Mouse (Mus musculus) leukemia stem cell, adult 10-12 weeks (primary cell): Measurements from ENCODE around the gene Trmt10a. TPM values are rescaled to one million over a fixed set of nuclear protein-coding genes. Genes with fewer than 3 reads are reported as not detected.

Experiments used
- polyA plus RNA-seq: library from polyadenylated mRNA; stranded (reverse); fragments of >175 nt; gene quantifications from 2 replicates; pipeline ENCODE4 v1.2.3, GENCODE M21; 2012; ENCODE audit warnings: low replicate concordance

Trmt10a gene
- polyA plus RNA-seq, result 1.5 and 3.8 TPM in 2 replicates

GRCm38 (mm10) chr3:138143315-138144059 lies at the start of gene Trmt10a:
Trmt10a (plus strand) TSS chr3:138143448.

GRCm38 (mm10) chr3:138144642-138145171 lies 1.5 kb downstream of the Trmt10a start, which contains the start of gene Mttp:
Mttp (minus strand) TSS chr3:138144968.

GRCm38 (mm10) chr3:138193683-138194302 lies 50.5 kb downstream of the Trmt10a start, which contains the start of gene 4930579F01Rik:
4930579F01Rik (minus strand) TSS chr3:138193825.

Other genes starting within 250 kb of the Trmt10a start
- 6.6 and 19.7 TPM in 2 replicates for gene Lamtor3, start 224.9 kb upstream of the Trmt10a start, polyA plus RNA-seq
- 1.9 and 9.0 TPM in 2 replicates for gene Dapp1, start 161.9 kb upstream of the Trmt10a start, polyA plus RNA-seq
- gene 1110002E22Rik, start 78.4 kb upstream of the Trmt10a start, polyA plus RNA-seq, result 0.05 TPM in 1 of 2 replicates, not detected in the other
- not detected in 2 replicates for gene Gm5105, start 76.1 kb upstream of the Trmt10a start, polyA plus RNA-seq
- 0.23 and 0.35 TPM in 2 replicates for gene Mttp, start 1.5 kb downstream of the Trmt10a start, polyA plus RNA-seq
- not detected in 2 replicates for gene 4930579F01Rik, start 50.4 kb downstream of the Trmt10a start, polyA plus RNA-seq
- not detected in 2 replicates for gene Adh7, start 74.3 kb downstream of the Trmt10a start, polyA plus RNA-seq
- not detected in 2 replicates for gene Adh1, start 117.5 kb downstream of the Trmt10a start, polyA plus RNA-seq
- not detected in 2 replicates for gene Adh6a, start 169.8 kb downstream of the Trmt10a start, polyA plus RNA-seq
- gene Adh6b, start 198.3 kb downstream of the Trmt10a start, polyA plus RNA-seq, result not detected in 2 replicates